Mouse (Mus musculus) sigmoid colon, adult 10 weeks (tissue): ENCODE data around the gene Hspb2. TPM values are rescaled to one million over a fixed set of nuclear protein-coding genes. Genes with fewer than 3 reads are reported as not detected.

Experiments
- polyA plus RNA-seq: library from polyadenylated mRNA; stranded (reverse); fragments of 350-450 nt; fragmentation: Illumina TruSeq; extraction: RNeasy Lipid Tissue Mini Kit (QIAGEN cat#74804); gene quantifications from one replicate; pipeline ENCODE4 v1.2.3, GENCODE M21; 2014; ENCODE audit warnings: low read depth, low replicate concordance

Hspb2 gene
- not detected for polyA plus RNA-seq

DNA sequence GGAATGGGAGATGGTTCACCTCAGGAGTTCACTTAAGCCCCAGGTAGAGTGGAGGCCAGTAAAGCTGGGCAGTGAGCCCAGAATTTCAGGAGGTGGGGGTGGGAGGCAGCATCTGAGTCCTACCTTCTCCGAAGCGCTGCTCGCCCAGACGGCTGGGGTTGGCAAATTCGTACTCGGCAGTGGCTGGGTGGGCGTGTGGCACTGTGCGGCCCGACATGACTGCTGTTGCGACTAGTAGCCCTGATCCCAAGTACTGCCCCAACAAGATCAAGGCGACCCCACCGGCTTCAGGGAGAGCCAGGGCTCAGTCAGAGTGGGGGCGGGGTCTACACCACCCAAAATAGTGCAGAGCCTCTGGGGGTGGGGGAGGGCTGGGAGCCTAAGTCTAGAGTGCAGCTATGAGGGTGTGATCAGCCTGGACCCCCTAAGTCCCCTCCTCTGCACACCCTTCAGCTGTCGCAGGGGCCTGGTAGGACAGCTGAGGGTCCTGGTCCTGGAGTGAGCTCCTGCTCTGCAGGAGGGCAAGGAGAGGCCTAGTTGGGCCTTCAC is at the start of gene Hspb2:
TSS of gene Hspb2 (minus strand) at position 301 of the 549 bp plus-strand sequence.

DNA sequence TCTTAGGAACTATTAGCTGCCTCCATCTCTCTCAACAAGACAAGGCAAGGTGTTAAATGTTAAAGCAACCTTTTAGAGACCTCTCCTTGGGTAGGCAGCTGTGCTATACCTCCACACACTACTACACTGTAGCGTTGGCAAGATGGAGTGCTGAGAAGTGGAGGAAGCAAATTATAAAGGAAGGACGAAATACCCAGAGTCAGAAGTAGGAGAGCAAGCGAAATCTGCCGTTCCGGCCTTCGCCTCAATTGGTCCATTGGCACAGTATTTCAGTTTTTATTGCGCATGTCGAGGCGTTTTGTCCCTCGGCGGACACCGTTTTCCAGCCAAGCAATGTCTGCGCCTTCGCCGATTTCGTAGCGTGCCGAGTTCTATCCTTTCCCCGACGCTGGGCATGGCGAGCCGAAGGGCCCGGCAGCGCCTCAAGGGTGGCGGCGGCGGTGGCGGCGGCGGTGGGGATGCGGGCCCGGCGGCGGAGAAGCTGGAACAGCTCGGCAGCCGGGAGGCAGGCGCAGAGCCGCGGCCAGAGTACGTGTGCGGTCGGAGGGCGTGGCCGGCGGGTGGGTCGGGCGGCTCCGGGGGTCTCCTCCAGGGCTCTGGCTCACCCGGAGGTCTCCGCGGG is 22.9 kb upstream of the Hspb2 start, which contains the start of the genes Alg9 and 1110032A03Rik:
TSS of gene Alg9 (plus strand) at position 29 of the 622 bp plus-strand sequence.
TSS of gene 1110032A03Rik (minus strand) at position 530 of the 622 bp plus-strand sequence.

DNA sequence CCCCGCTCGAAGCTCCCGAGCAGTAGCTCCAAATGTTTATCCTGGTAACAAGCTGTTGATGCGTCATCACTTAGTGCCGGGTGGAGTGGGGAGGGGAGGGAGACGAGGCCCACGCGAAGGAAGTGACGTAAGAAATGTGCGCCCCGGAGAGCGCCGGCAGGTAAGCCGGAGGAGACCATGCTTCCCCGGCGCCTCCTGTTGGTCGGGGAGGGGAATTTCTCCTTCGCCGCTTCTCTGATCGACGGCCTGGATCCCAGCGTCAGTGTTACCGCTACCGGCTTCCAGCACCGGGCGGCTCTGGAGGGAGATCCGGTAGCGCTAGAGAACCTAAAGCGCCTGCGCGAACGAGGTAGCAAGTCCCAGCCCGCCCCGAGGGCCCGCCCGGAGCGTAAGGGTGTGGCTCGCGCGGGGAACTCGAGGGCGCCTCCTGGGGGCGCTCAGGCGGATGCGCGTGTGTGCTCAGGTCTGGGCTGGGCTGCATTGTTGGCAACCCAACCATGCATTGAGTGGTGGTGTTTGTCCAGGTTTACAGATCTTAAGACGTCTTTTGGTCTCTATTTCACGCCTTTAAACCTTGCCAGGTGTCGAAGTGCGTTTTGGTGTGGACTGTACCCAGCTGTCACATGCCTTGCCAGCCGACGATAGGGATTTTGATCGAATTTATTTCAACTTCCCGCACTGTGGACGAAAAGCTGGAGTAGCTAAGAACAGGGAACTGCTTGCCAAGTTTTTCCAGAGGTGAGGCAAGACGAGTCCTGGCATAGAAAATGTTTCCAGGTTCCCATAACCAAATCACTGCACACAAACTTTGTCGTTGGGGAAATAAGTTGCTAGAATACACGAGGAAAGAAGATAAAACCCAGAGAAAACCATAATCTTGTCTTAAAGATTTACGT is 16.2 kb upstream of the Hspb2 start, which contains the start of gene Fdxacb1:
TSS of gene Fdxacb1 (plus strand) at position 130 of the 896 bp plus-strand sequence.

DNA sequence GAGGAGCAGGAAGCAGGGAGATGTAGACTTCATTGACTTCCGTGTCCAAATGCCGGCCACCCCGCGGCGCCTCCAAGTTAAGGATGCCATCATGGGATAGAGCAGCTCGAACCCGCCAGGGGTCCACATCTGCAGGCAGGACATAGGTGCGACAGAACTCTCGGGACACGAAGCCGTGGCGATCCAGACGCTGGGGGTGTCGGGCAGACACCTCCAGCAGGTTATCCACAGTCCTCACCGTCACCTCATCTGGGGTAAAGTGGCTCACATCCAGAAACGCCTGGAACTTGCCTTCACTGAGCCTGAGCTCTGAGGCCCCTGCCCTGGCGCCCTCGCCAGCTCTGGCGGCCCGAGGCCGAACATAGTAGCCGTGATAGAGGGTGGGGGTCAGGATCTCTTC is 831 bp downstream of the Hspb2 start, which contains the start of gene Cryab:
TSS of gene Cryab (plus strand) at position 3 of the 400 bp plus-strand sequence.

DNA sequence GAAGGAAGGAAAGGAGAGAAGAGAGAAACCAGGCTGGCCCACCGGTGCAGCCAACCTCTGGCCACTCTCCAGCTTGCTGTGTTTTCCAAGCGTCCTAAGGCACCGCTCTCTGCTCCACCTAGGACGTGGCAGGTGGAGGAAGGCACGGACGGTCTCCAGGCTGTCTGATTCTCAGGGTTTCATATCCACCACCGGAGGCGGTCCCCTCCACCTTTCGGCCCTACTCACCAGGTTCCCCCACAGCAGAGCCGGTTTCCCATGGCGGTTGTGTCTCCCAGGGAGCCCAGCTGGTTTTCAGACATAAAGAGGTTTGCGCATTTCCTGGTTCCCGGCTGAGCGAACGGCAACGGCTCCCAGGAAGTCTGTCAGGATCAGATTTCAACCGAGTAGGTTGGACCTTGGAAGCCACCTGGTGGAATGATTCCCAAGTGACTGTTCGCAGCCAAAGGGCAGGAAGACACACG is 5.9 kb downstream of the Hspb2 start, which contains the start of gene 2310030G06Rik:
TSS of gene 2310030G06Rik (minus strand) at position 323 of the 464 bp plus-strand sequence.

DNA sequence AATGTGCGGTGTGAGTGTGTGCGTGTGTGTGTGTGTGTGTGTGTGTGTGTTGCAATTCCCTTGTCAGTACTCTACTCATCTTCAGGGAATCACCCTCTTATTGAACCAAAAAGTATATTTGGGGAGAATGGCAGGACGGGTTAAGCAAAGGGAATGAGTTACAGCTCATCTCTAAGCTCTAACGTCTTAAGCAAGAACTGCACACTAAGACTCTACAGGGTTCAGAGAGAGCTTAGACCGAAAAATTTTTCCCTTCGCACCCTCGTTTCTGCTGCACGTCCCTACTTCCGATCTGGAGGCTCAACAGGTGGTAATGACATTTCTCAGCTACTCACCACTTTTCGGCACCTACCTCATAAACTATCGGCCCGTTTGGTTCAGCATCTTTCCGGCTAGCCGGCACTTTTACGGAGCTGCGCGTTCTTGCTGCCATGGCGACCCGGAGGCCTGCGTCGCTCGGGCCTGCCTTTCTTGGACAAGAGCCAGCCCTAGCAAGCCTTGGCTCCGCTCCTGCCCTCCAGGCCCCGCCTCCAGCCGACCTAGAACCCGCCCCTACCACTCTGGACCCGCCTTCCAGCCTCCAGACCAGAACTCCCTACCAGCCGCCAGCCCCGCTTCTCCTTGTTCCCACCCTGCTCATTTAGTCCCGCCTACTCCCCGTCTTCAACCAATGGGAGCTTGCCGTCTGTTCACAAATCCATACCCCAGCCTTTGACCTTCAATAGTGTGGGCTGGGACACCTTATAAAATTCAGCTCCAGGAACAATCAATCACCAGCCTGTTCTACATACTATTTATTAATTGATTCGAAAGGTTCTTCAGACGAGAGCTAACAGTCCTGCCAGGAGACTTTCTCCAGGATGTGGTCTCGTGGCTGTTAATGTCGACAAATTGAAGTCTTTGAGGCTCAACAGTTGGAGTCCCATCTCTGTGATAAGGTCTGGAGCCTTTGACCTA is 13.0 kb downstream of the Hspb2 start, which contains the start of gene Dixdc1:
TSS of gene Dixdc1 (minus strand) at position 604 of the 957 bp plus-strand sequence.

Other genes starting within 250 kb of the Hspb2 start
- 200 TPM for gene Pts, start 223.6 kb downstream of the Hspb2 start, polyA plus RNA-seq
- gene Il18, start 197.5 kb downstream of the Hspb2 start, polyA plus RNA-seq = 1,164 TPM
- gene Bco2, start 197.2 kb downstream of the Hspb2 start, polyA plus RNA-seq = 25.0 TPM
- 13.9 TPM for gene Tex12, start 191.0 kb downstream of the Hspb2 start, polyA plus RNA-seq
- gene Sdhd, start 148.5 kb downstream of the Hspb2 start, polyA plus RNA-seq = 374 TPM
- gene Timm8b, start 148.4 kb downstream of the Hspb2 start, polyA plus RNA-seq = 88.6 TPM
- gene Pih1d2, start 135.0 kb downstream of the Hspb2 start, polyA plus RNA-seq = 4.5 TPM
- gene Nkapd1, start 134.9 kb downstream of the Hspb2 start, polyA plus RNA-seq = 123 TPM
- 118 TPM for gene Dlat, start 92.6 kb downstream of the Hspb2 start, polyA plus RNA-seq
- gene Dixdc1, start 12.8 kb downstream of the Hspb2 start, polyA plus RNA-seq = 22.0 TPM
- gene 2310030G06Rik, start 5.8 kb downstream of the Hspb2 start, polyA plus RNA-seq = 44.2 TPM
- gene Cryab, start 1.0 kb downstream of the Hspb2 start, polyA plus RNA-seq = 10.2 TPM
- gene Fdxacb1, start 15.9 kb upstream of the Hspb2 start, polyA plus RNA-seq = 8.9 TPM
- 10.8 TPM for gene Alg9, start 22.7 kb upstream of the Hspb2 start, polyA plus RNA-seq
- 94.8 TPM for gene 1110032A03Rik, start 23.2 kb upstream of the Hspb2 start, polyA plus RNA-seq
- gene Ppp2r1b, start 92.9 kb upstream of the Hspb2 start, polyA plus RNA-seq = 29.4 TPM